Mouse (Mus musculus): ENCODE measurements around the gene Ube2e2.

- TF ChIP-seq CTCF (IDR thresholded peaks at IDR 0.05; ENCODE audit: low read depth, low read length) (no peak), TAL1 (conservative IDR thresholded peaks at IDR 0.05; ENCODE audit: low read depth, low read length) (no peak), GATA1 (IDR thresholded peaks at IDR 0.05; ENCODE audit: borderline replicate concordance, low read length) (no peak)
These were observed 338.8 kb downstream of the Ube2e2 start for GRCm38 (mm10) chr14:18555287-18555686.

Data from G1E (cell line).